Mouse (Mus musculus): Measurements from ENCODE around the gene Gm7075.

DNA sequence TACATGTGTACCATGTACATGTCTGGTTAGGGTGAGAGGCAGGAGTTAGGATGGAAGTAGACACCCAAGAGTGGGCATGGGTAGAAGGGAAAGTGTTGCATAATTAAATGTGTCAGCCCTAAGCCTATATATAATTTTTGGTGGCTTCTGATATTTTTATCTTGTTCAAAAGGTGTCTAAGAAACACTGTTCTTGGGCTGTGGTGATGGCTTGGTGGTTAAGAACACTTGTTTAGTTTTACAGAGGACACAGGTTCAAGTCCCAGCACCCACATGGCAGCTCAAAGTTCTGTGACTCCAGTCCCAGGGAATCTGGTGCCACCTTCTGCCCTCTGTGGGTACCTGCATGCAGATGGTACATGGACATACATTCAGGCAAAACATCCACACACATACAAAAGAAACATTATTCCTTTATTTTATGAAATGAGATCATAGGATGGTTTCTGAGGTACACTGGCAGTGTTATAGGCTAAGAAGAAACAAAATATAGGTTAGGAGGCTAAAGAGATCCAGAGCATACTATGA lies 17.2 kb upstream of the Gm7075 start:
- TF ChIP-seq CTCF (IDR thresholded peaks at IDR 0.05; ENCODE audit: control insufficient read depth, insufficient read depth, insufficient read length) (no peak), MYOD1 (IDR thresholded peaks at IDR 0.05; ENCODE audit: control insufficient read depth, insufficient read length, low read depth) (no peak), USF1 (IDR thresholded peaks at IDR 0.05; ENCODE audit: low read depth) (no peak)
